ENCODE assay signal across 13 mouse cellular contexts in genomic region chr13:30358456-30359168, GRCm38 (mm10). TPM values are rescaled to one million over a fixed set of nuclear protein-coding genes. Genes with fewer than 3 reads are reported as not detected.
DNase-seq lines count a peak whose midpoint lies in the region; ATAC-seq and TF ChIP-seq lines count a peak whose summit lies in the region.
"Had no signal": no experiment of that assay in that cellular context is flagged by ENCODE, and none has a peak within 500 bp of the region (broad histone marks: within the 10 kb centered on the region; RNA-seq: fewer than 3 reads in every experiment).

No protein-coding gene starts in this region.

- no peak for ATAC-seq in midbrain, embryonic 16.5 days

- H3K9ac ChIP-seq in midbrain, embryonic 16.5 days (ENCODE audit: low read depth, low read length): no peak overlapping the region
- H3K9ac ChIP-seq: hindbrain, embryonic 15.5 days; stomach, embryonic 15.5 days had no signal

- peak; percentile 43 for DNase-seq in adrenal gland, postnatal 10 days
- DNase-seq in adrenal gland, postnatal 4 days (ENCODE audit: low spot score in 2 of 2): no peak
- DNase-seq in kidney, adult 2 months: peak; percentile 20
- no peak for DNase-seq in kidney, adult 18-20 months
- peak; percentile 9 for DNase-seq in 3T3-L1 (ENCODE audit: low read depth, low spot score)
- DNase-seq in ovary, postnatal 14 days (ENCODE audit: low spot score): no peak
- DNase-seq: cerebellum, adult 9-11 months; gastrocnemius, postnatal 25 days had no signal

- no peak overlapping the region for H3K4me2 ChIP-seq in midbrain, embryonic 16.5 days (ENCODE audit: low read length)
- H3K4me2 ChIP-seq: hindbrain, embryonic 15.5 days; stomach, embryonic 15.5 days had no signal

- no peaks in the 10 kb centered on the region for H3K9me3 ChIP-seq in midbrain, embryonic 16.5 days (replicated peaks; ENCODE audit: control insufficient read depth, low read length, poor library complexity, severe bottlenecking)
- H3K9me3 ChIP-seq: hindbrain, embryonic 15.5 days; stomach, embryonic 15.5 days had no signal

- no peak overlapping the region for H3K4me3 ChIP-seq in kidney, adult 2 months (ENCODE audit: insufficient read depth, low read depth, low read length)
- H3K4me3 ChIP-seq in bone marrow, adult 2 months (replicated peaks; ENCODE audit: control insufficient read depth, low read depth, low read length): no peak overlapping the region
- H3K4me3 ChIP-seq in midbrain, embryonic 16.5 days (ENCODE audit: low read depth, low read length): no peak overlapping the region
- H3K4me3 ChIP-seq: hindbrain, embryonic 15.5 days; stomach, embryonic 15.5 days had no signal

- WGBS in kidney, adult 2 months: 57% methylated on average over 4 of the region's 4 CpGs
- 72% methylated on average over 4 of the region's 4 CpGs for WGBS in bone marrow, adult 2 months
- WGBS in midbrain, embryonic 16.5 days: 55% methylated on average over 4 of the region's 4 CpGs

- TF ChIP-seq POLR2A in kidney, adult 2 months (IDR thresholded peaks at IDR 0.05; ENCODE audit: low read depth, low read length): no peak
- no peak for TF ChIP-seq POLR2A in bone marrow, adult 2 months (IDR thresholded peaks at IDR 0.05; ENCODE audit: borderline replicate concordance, control insufficient read depth, low read depth, low read length)

- no peaks in the 10 kb centered on the region for H3K27me3 ChIP-seq in kidney, adult 2 months (replicated peaks; ENCODE audit: control insufficient read depth, insufficient read depth, low read length)
- no peaks in the 10 kb centered on the region for H3K27me3 ChIP-seq in midbrain, embryonic 16.5 days (ENCODE audit: control insufficient read depth, insufficient read depth, low read depth, low read length)
- H3K27me3 ChIP-seq: hindbrain, embryonic 15.5 days; stomach, embryonic 15.5 days had no signal

- no peaks in the 10 kb centered on the region for H3K36me3 ChIP-seq in kidney, adult 2 months (ENCODE audit: control insufficient read depth, insufficient read depth, low read length)
- H3K36me3 ChIP-seq in midbrain, embryonic 16.5 days (ENCODE audit: control insufficient read depth, insufficient read depth, low read length): no peaks in the 10 kb centered on the region
- H3K36me3 ChIP-seq: hindbrain, embryonic 15.5 days; stomach, embryonic 15.5 days had no signal

- H3K27ac ChIP-seq in kidney, adult 2 months (ENCODE audit: insufficient read depth, low read depth, low read length): no peak overlapping the region
- no peak overlapping the region for H3K27ac ChIP-seq in bone marrow, adult 2 months (ENCODE audit: control insufficient read depth, insufficient read depth, low read depth, low read length, poor library complexity)
- no peak overlapping the region for H3K27ac ChIP-seq in midbrain, embryonic 16.5 days (ENCODE audit: low read length)
- H3K27ac ChIP-seq: hindbrain, embryonic 15.5 days; macrophage; stomach, embryonic 15.5 days had no signal

- TF ChIP-seq CTCF in kidney, adult 2 months (conservative IDR thresholded peaks at IDR 0.05; ENCODE audit: insufficient read depth, insufficient read length, low read depth, low read length): peak; percentile 51
- peak; percentile 29; the same call in 1 of the 2 replicates for TF ChIP-seq CTCF in bone marrow, adult 2 months (IDR thresholded peaks at IDR 0.05; ENCODE audit: control insufficient read depth, insufficient read depth, low read length)

- peaks cover 7% of the 10 kb centered on the region; the same call in 1 of the 2 replicates for H3K4me1 ChIP-seq in kidney, adult 2 months (ENCODE audit: control insufficient read depth, insufficient read depth, low read length)
- no peaks in the 10 kb centered on the region for H3K4me1 ChIP-seq in bone marrow, adult 2 months (ENCODE audit: control insufficient read depth, insufficient read depth, low read length)
- no peaks in the 10 kb centered on the region for H3K4me1 ChIP-seq in midbrain, embryonic 16.5 days (ENCODE audit: control insufficient read depth, insufficient read depth, low read length)
- H3K4me1 ChIP-seq: hindbrain, embryonic 15.5 days; stomach, embryonic 15.5 days had no signal

RNA-seq across cellular contexts. Expression of gene Agtr1a, which starts 22.4 kb away (rescaled TPM):
- total RNA-seq in adrenal gland, postnatal 10 days (2021): 100 to 1,000 TPM; 128 to 158 TPM
- 100 to 1,000 TPM; 151 to 162 TPM for total RNA-seq in adrenal gland, postnatal 4 days (2021)
- 73.4 and 83.4 TPM in 2 replicates for polyA plus RNA-seq in kidney, adult 2 months (2012; rRNA removed)
- 7.6 and 16.7 TPM in 2 replicates for polyA plus RNA-seq in bone marrow, adult 2 months (2011; ENCODE audit: insufficient read depth, insufficient read length, low replicate concordance, missing spikeins)
- polyA plus RNA-seq in midbrain, embryonic 16.5 days (2015; fragmentation: Nextera tagmentation; extraction: Ambion mirVana): 0.66 and 0.69 TPM in 2 replicates
- polyA plus RNA-seq: macrophage had no signal

Comparison
In these comparisons a context has a peak if more than half of its experiments do, and no peak if none do; other contexts are left out.
1. DNase-seq: peak in adrenal gland, postnatal 10 days (single experiment), kidney, adult 2 months (single experiment) and 3T3-L1 (single experiment); none in adrenal gland, postnatal 4 days (0 of 2), kidney, adult 18-20 months (single experiment) and ovary, postnatal 14 days (single experiment).